Mouse (Mus musculus): ENCODE results near the gene Kirrel3.

- TF ChIP-seq CTCF (IDR thresholded peaks at IDR 0.05; ENCODE audit: insufficient read depth, low read length) (no peak), POLR2A (IDR thresholded peaks at IDR 0.05; ENCODE audit: borderline replicate concordance, extremely low read depth, low read depth, low read length) (no peak)
Observed at GRCm38 (mm10) chr9:35038922-35039586, 553.4 kb downstream of the Kirrel3 start.
